Mouse (Mus musculus): ENCODE data around the gene Mgmt. TPM values are rescaled to one million over a fixed set of nuclear protein-coding genes. Genes with fewer than 3 reads are reported as not detected.

Mgmt gene
- polyA plus RNA-seq, 1 experiment: 1.6 TPM

GRCm38 (mm10) chr7:136849811-136850210, 44.6 kb upstream of the Mgmt start:
- H3K27ac ChIP-seq (ENCODE audit: insufficient read depth, low read length): no peak overlapping the region
- no peaks in the 10 kb centered on the region for H3K36me3 ChIP-seq (ENCODE audit: control insufficient read depth, insufficient read depth, low read length)
- no peaks in the 10 kb centered on the region for H3K4me1 ChIP-seq (ENCODE audit: control insufficient read depth, insufficient read depth, insufficient read length)
- H3K4me3 ChIP-seq (ENCODE audit: extremely low read depth, insufficient read depth, insufficient read length): no peak overlapping the region
- DNase-seq (ENCODE audit: low read depth in 1 of 2, low spot score in 2 of 2): no peak
- WGBS: 82% methylated on average over 3 of the region's 3 CpGs
- no peaks in the 10 kb centered on the region for H3K27me3 ChIP-seq (ENCODE audit: control insufficient read depth, insufficient read depth, low read length)
- TF ChIP-seq CTCF (IDR thresholded peaks at IDR 0.05; ENCODE audit: extremely low read depth, insufficient read depth, insufficient read length, insufficient replicate concordance): no peak
- no peak for TF ChIP-seq POLR2A (IDR thresholded peaks at IDR 0.05; ENCODE audit: low read depth, low read length)

DNA sequence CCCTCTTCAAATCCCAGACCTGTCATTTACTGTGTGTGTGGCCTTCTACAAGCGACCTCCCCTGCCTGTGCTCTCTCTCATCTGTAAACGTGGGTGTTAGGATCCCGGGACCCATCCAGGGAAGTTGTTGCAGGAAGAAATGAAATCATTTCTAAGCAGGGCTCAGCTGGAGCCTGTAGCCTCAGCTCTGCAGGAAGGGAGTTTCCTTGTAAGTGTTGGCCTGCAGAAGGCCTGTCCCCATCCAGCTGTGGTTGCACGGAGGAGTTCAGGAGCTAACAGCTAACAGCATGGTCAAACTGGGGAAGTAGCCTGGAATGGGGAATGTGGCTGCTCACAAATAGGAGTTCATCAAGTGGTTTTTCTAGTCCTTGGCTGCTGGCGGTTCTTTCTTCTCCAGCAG, 44.1 kb upstream of the Mgmt start:
- WGBS: 68% methylated on average over 5 of the region's 5 CpGs

DNA sequence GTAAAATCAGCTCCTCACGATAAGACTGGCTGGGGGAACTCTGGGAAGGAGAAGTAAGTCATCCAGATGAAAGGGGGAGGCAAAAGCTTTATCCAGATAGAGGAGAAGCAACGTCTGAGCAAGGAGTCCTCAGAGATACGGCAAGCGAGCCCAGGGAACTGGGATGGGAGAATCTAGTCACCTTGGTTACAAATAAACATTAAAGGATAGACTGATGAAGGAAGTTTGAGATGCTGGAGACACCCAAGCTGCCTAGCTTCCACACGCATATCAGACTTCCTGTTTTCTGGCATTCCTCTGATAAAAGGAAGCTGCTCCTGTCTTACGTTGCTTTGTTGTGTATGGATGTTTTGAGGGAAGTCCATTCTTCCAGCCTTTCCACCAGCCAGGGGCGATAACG, 42.5 kb upstream of the Mgmt start:
- Histone ChIP-seq H3K4me1 (ENCODE audit: control insufficient read depth, insufficient read depth, insufficient read length) (no peaks in the 10 kb centered on the region), H3K27me3 (ENCODE audit: control insufficient read depth, insufficient read depth, low read length) (no peaks in the 10 kb centered on the region), H3K36me3 (ENCODE audit: control insufficient read depth, insufficient read depth, low read length) (no peaks in the 10 kb centered on the region), H3K4me3 (ENCODE audit: extremely low read depth, insufficient read depth, insufficient read length) (no peak overlapping the region), H3K27ac (ENCODE audit: insufficient read depth, low read length) (no peak overlapping the region)
- WGBS: 56% methylated on average over 8 of the region's 8 CpGs
- DNase-seq (ENCODE audit: low read depth in 1 of 2, low spot score in 2 of 2): no peak
- TF ChIP-seq POLR2A (IDR thresholded peaks at IDR 0.05; ENCODE audit: low read depth, low read length) (no peak), CTCF (IDR thresholded peaks at IDR 0.05; ENCODE audit: extremely low read depth, insufficient read depth, insufficient read length, insufficient replicate concordance) (no peak)

More for the DNA sequence above, 44.1 kb upstream of the Mgmt start:
- no peaks in the 10 kb centered on the region for H3K27me3 ChIP-seq (ENCODE audit: control insufficient read depth, insufficient read depth, low read length)
- DNase-seq (ENCODE audit: low read depth in 1 of 2, low spot score in 2 of 2): no peak
- no peak overlapping the region for H3K27ac ChIP-seq (ENCODE audit: insufficient read depth, low read length)
- no peaks in the 10 kb centered on the region for H3K4me1 ChIP-seq (ENCODE audit: control insufficient read depth, insufficient read depth, insufficient read length)
- TF ChIP-seq CTCF (IDR thresholded peaks at IDR 0.05; ENCODE audit: extremely low read depth, insufficient read depth, insufficient read length, insufficient replicate concordance) (no peak), POLR2A (IDR thresholded peaks at IDR 0.05; ENCODE audit: low read depth, low read length) (no peak)
- H3K36me3 ChIP-seq (ENCODE audit: control insufficient read depth, insufficient read depth, low read length): no peaks in the 10 kb centered on the region
- H3K4me3 ChIP-seq (ENCODE audit: extremely low read depth, insufficient read depth, insufficient read length): no peak overlapping the region

- Histone ChIP-seq H3K27ac (ENCODE audit: insufficient read depth, low read length) (no peak overlapping the region), H3K4me1 (ENCODE audit: control insufficient read depth, insufficient read depth, insufficient read length) (no peaks in the 10 kb centered on the region), H3K27me3 (ENCODE audit: control insufficient read depth, insufficient read depth, low read length) (no peaks in the 10 kb centered on the region), H3K4me3 (ENCODE audit: extremely low read depth, insufficient read depth, insufficient read length) (no peak overlapping the region), H3K36me3 (ENCODE audit: control insufficient read depth, insufficient read depth, low read length) (no peaks in the 10 kb centered on the region)
- 78% methylated on average over 4 of the region's 4 CpGs for WGBS
- TF ChIP-seq CTCF (IDR thresholded peaks at IDR 0.05; ENCODE audit: extremely low read depth, insufficient read depth, insufficient read length, insufficient replicate concordance) (no peak), POLR2A (IDR thresholded peaks at IDR 0.05; ENCODE audit: low read depth, low read length) (no peak)
- DNase-seq (ENCODE audit: low read depth in 1 of 2, low spot score in 2 of 2): no peak
Measured at GRCm38 (mm10) chr7:136852721-136853120, 41.7 kb upstream of the Mgmt start.

GRCm38 (mm10) chr7:136864677-136865463, 29.5 kb upstream of the Mgmt start:
- Histone ChIP-seq H3K27ac (ENCODE audit: insufficient read depth, low read length) (no peak overlapping the region), H3K4me1 (ENCODE audit: control insufficient read depth, insufficient read depth, insufficient read length) (no peaks in the 10 kb centered on the region), H3K27me3 (ENCODE audit: control insufficient read depth, insufficient read depth, low read length) (no peaks in the 10 kb centered on the region), H3K4me3 (ENCODE audit: extremely low read depth, insufficient read depth, insufficient read length) (no peak overlapping the region), H3K36me3 (ENCODE audit: control insufficient read depth, insufficient read depth, low read length) (no peaks in the 10 kb centered on the region)
- 58% methylated on average over 7 of the region's 7 CpGs for WGBS
- no peak for DNase-seq (ENCODE audit: low read depth in 1 of 2, low spot score in 2 of 2)
- no peak for TF ChIP-seq CTCF (IDR thresholded peaks at IDR 0.05; ENCODE audit: extremely low read depth, insufficient read depth, insufficient read length, insufficient replicate concordance)
- TF ChIP-seq POLR2A (IDR thresholded peaks at IDR 0.05; ENCODE audit: low read depth, low read length): no peak

DNA sequence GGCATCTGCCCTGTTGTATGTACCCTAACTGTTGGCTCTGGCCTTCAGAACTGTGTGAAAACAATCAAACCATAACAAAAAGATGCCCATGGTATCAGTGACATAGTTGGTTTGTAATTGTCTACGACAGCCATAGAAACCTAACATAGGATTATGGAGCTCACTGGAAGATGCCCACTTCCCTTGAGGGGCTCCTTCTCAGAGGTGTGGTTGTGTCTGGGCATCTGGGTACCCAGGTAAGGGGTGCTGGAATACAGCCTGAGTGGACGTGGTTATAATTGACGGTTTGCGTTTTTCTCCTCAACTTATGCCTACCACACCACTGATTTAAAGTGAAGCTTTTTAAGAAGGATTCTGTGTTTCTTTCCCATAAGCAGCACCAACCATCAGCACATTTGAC, 28.5 kb upstream of the Mgmt start:
- Histone ChIP-seq H3K4me3 (ENCODE audit: extremely low read depth, insufficient read depth, insufficient read length) (no peak overlapping the region), H3K36me3 (ENCODE audit: control insufficient read depth, insufficient read depth, low read length) (no peaks in the 10 kb centered on the region), H3K27me3 (ENCODE audit: control insufficient read depth, insufficient read depth, low read length) (no peaks in the 10 kb centered on the region), H3K27ac (ENCODE audit: insufficient read depth, low read length) (no peak overlapping the region), H3K4me1 (ENCODE audit: control insufficient read depth, insufficient read depth, insufficient read length) (no peaks in the 10 kb centered on the region)
- DNase-seq (ENCODE audit: low read depth in 1 of 2, low spot score in 2 of 2): no peak
- TF ChIP-seq POLR2A (IDR thresholded peaks at IDR 0.05; ENCODE audit: low read depth, low read length) (no peak), CTCF (IDR thresholded peaks at IDR 0.05; ENCODE audit: extremely low read depth, insufficient read depth, insufficient read length, insufficient replicate concordance) (no peak)
- 97% methylated on average over 4 of the region's 4 CpGs for WGBS

GRCm38 (mm10) chr7:136866535-136866934, 27.9 kb upstream of the Mgmt start:
- Histone ChIP-seq H3K36me3 (ENCODE audit: control insufficient read depth, insufficient read depth, low read length) (no peaks in the 10 kb centered on the region), H3K27ac (ENCODE audit: insufficient read depth, low read length) (no peak overlapping the region), H3K27me3 (ENCODE audit: control insufficient read depth, insufficient read depth, low read length) (no peaks in the 10 kb centered on the region), H3K4me1 (ENCODE audit: control insufficient read depth, insufficient read depth, insufficient read length) (no peaks in the 10 kb centered on the region), H3K4me3 (ENCODE audit: extremely low read depth, insufficient read depth, insufficient read length) (no peak overlapping the region)
- TF ChIP-seq CTCF (IDR thresholded peaks at IDR 0.05; ENCODE audit: extremely low read depth, insufficient read depth, insufficient read length, insufficient replicate concordance) (no peak), POLR2A (IDR thresholded peaks at IDR 0.05; ENCODE audit: low read depth, low read length) (no peak)
- DNase-seq (ENCODE audit: low read depth in 1 of 2, low spot score in 2 of 2): no peak
- WGBS: 78% methylated on average over 4 of the region's 4 CpGs
